Mouse (Mus musculus): ENCODE results near the gene Timm17a.

The Timm17a gene

GRCm38 (mm10) chr1:135280646-135281045 lies 32.9 kb downstream of the Timm17a start:
- peak; percentile 78 for DNase-seq (ENCODE audit: low spot score)

- DNase-seq (ENCODE audit: low spot score): no peak
Measured at GRCm38 (mm10) chr1:135271371-135271770, 42.2 kb downstream of the Timm17a start.

GRCm38 (mm10) chr1:135267663-135268446 lies 45.7 kb downstream of the Timm17a start:
- DNase-seq (ENCODE audit: low spot score): no peak

GRCm38 (mm10) chr1:135265834-135266233 lies 47.7 kb downstream of the Timm17a start:
- no peak for DNase-seq (ENCODE audit: low spot score)

GRCm38 (mm10) chr1:135263316-135263715 lies 50.3 kb downstream of the Timm17a start:
- DNase-seq (ENCODE audit: low spot score): no peak

GRCm38 (mm10) chr1:135262329-135262728 lies 51.2 kb downstream of the Timm17a start:
- no peak for DNase-seq (ENCODE audit: low spot score)

DNA sequence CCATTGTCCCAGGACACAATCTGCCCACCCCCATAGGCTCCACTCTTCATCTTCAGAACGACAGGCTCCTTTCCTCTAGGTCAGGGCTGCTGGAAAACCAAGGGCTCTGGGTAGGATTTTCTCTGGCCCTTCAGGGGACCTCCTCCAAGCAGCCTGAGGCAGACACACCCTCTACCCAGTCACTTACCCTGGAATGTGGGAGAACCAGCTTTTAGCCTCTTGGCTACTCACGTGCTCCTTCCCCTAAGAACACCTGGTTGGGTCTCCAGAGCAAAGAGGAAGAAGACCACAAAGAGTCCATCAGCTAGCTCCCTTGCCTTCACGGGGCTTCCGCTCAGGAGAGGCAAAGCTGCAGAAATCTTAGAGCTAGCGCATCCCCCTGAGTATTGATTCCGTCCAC lies 52.6 kb downstream of the Timm17a start:
- no peak for DNase-seq (ENCODE audit: low spot score)

GRCm38 (mm10) chr1:135259128-135259436 lies 54.5 kb downstream of the Timm17a start:
- DNase-seq (ENCODE audit: low spot score): peak; percentile 63

- DNase-seq (ENCODE audit: low spot score): peak; percentile 64
Measured at GRCm38 (mm10) chr1:135258380-135259127, 55.0 kb downstream of the Timm17a start, which contains the start of gene Elf3. Gene Elf3, minus strand, starts transcription at chr1:135258568.

- DNase-seq (ENCODE audit: low spot score): peak; percentile 47
Measured at GRCm38 (mm10) chr1:135256299-135256698, 57.3 kb downstream of the Timm17a start.

- DNase-seq (ENCODE audit: low spot score): no peak
Measured at GRCm38 (mm10) chr1:135252854-135253253, 60.7 kb downstream of the Timm17a start.

DNA sequence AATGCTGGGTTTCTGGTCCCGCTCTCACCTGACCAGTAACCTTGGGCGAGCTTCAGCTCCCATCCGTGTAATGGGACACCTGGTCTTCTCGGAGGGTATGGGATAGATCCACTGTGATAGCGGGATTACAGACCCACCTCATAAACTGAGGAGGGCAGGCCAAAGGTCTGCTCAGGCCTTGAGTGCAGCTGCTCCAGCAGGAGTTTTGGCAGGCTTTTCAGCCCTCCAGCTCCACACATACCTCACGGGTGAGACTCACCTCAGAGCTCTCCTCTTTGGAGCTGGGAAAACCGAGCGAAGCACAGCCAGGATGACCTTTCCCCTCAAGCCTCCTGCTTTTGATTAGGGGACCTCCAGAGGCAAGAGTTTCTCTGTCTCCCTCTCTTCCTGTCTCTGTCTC lies 62.2 kb downstream of the Timm17a start:
- no peak for DNase-seq (ENCODE audit: low spot score)

- DNase-seq (ENCODE audit: low spot score): no peak
Measured at GRCm38 (mm10) chr1:135250706-135251105, 62.9 kb downstream of the Timm17a start.

DNA sequence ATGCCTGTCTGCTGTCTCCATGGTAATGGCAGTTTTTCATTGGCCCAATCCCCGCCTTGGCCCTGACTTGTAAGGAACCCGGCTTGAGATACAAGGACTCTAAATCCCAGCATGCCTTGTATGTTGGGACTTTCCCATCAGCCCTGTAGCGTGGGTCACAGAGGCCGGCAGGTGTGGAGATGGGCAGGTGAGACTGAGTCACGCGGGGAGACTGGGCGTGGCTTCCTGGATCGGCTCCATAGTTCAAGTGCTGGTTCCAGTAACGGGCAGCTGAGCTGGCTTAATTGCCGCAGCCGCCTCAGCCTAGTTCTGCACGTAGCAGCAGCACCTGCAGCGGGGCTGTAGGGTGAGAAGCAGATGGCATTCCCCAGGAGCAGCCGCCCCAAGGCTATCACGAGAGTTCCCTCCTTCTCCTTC lies 65.1 kb downstream of the Timm17a start:
- peak; percentile 50 for DNase-seq (ENCODE audit: low spot score)

All from ovary, postnatal 36 days (tissue).